Mouse (Mus musculus): ENCODE data around the gene Rps28. TPM values are rescaled to one million over a fixed set of nuclear protein-coding genes. Genes with fewer than 3 reads are reported as not detected.
"Not testable (repeated sequence)": the region's sequence is repeated elsewhere in the genome, so short reads cannot be mapped to it uniquely, and the experiment has no call there.

The Rps28 gene
- polyA plus RNA-seq, 1 experiment from 2014 or later, result 625 TPM

- H3K4me1 ChIP-seq (replicated peaks), result peaks cover 61% of the 10 kb centered on the region
- no peak overlapping the region for H3K27ac ChIP-seq (replicated peaks)
- H3K4me2 ChIP-seq, result peak overlapping the region; percentile 71
- WGBS, result 87% methylated on average over 8 of the region's 8 CpGs
- ATAC-seq (ENCODE audit: low read depth), result no peak
- H3K9ac ChIP-seq, result peak overlapping the region; percentile 88
- peak overlapping the region; percentile 81 for H3K4me3 ChIP-seq
- no peaks in the 10 kb centered on the region for H3K9me3 ChIP-seq
- H3K36me3 ChIP-seq, result peaks cover 47% of the 10 kb centered on the region
- H3K27me3 ChIP-seq, result no peaks in the 10 kb centered on the region
These were observed 1.1 kb upstream of the Rps28 start for GRCm38 (mm10) chr17:33825462-33825861.

- WGBS, result 7% methylated on average over 6 of the region's 6 CpGs
- not testable (repeated sequence) for ATAC-seq (ENCODE audit: low read depth)
- H3K36me3 ChIP-seq, result peaks cover 47% of the 10 kb centered on the region
These were observed 602 bp upstream of the Rps28 start for GRCm38 (mm10) chr17:33824997-33825330.

DNA sequence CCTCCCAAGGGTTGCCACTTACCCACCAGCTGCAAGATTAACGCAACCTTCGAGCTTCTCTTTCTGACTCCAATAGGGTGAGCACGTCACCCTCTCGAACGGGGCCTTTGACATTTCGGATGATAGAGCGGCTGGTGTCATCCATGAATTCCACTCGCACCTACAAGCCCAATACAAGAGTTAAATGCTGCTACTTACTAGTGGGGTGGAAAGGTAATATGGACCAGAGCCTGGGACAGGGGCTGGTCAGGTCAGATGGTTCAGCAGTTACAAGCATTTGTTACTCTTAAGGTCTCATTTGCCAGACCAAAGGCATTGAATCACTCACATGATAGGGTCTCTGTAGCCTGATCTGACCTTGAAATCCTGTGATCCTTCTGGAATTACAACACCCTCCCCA is 1.2 kb downstream of the Rps28 start:
- Histone ChIP-seq H3K36me3 (peaks cover 45% of the 10 kb centered on the region), H3K9ac (peak overlapping the region; percentile 88), H3K4me1 (replicated peaks) (peaks cover 66% of the 10 kb centered on the region), H3K4me3 (peak overlapping the region; percentile 81), H3K4me2 (peak overlapping the region; percentile 98)
- not testable (repeated sequence) for H3K27me3 ChIP-seq; ATAC-seq (ENCODE audit: low read depth); H3K9me3 ChIP-seq; H3K27ac ChIP-seq (replicated peaks)
- 77% methylated on average over 8 of the region's 8 CpGs for WGBS

More at GRCm38 (mm10) chr17:33824997-33825330, 602 bp upstream of the Rps28 start:
- Histone ChIP-seq H3K4me2 (peak overlapping the region; percentile 71), H3K4me1 (replicated peaks) (peaks cover 64% of the 10 kb centered on the region), H3K27ac (replicated peaks) (peak overlapping the region; percentile 87; the same call in 1 of the 2 replicates), H3K9ac (peak overlapping the region; percentile 88), H3K4me3 (peak overlapping the region; percentile 81)
- H3K9me3 ChIP-seq, H3K27me3 ChIP-seq: not testable (repeated sequence)

DNA sequence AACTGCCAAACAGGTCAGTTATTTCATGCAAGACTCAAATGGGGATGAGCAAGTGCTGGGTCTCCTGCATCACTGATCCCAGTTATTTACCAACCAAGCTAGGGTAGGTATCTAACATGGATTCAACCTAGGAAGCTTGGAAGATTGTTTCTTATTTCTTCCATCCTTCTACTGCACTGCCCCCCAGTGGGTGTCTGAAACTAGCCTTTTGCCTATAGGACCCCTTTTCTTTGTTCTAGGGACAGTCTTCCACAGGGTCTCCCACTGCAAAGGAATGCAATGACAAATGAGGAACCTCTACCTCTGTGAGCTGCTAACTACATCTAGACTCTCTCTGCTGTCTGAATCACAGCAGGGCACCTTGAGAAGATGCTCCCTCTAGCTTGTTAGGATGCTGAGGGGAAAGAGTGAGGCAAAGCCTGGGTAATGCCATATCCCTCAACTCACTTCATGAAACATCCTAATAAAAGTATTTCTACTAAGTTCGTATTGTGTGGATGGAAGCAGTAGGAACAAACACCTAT is 1.9 kb downstream of the Rps28 start:
- ATAC-seq (ENCODE audit: low read depth), result no peak
- Histone ChIP-seq H3K27me3 (no peaks in the 10 kb centered on the region), H3K9ac (peak overlapping the region; percentile 88; the same call in 1 of the 2 replicates), H3K27ac (replicated peaks) (no peak overlapping the region), H3K9me3 (no peaks in the 10 kb centered on the region), H3K4me1 (replicated peaks) (peaks cover 67% of the 10 kb centered on the region), H3K4me2 (peak overlapping the region; percentile 98), H3K4me3 (peak overlapping the region; percentile 8; the same call in 1 of the 2 replicates), H3K36me3 (peaks cover 44% of the 10 kb centered on the region)
- WGBS, result 87% methylated on average over 1 of the region's 1 CpGs

GRCm38 (mm10) chr17:33817969-33818643 is 6.3 kb downstream of the Rps28 start:
- Histone ChIP-seq H3K27me3 (no peaks in the 10 kb centered on the region; the same call in 1 of the 2 replicates), H3K9ac (peak overlapping the region; percentile 85), H3K9me3 (no peaks in the 10 kb centered on the region), H3K4me2 (peak overlapping the region; percentile 95), H3K36me3 (peaks cover 44% of the 10 kb centered on the region), H3K27ac (replicated peaks) (peak overlapping the region; percentile 89), H3K4me3 (peak overlapping the region; percentile 55), H3K4me1 (replicated peaks) (peaks cover 43% of the 10 kb centered on the region)
- 16% methylated on average over 33 of the region's 33 CpGs for WGBS
- peak; percentile 76 for ATAC-seq (ENCODE audit: low read depth)

DNA sequence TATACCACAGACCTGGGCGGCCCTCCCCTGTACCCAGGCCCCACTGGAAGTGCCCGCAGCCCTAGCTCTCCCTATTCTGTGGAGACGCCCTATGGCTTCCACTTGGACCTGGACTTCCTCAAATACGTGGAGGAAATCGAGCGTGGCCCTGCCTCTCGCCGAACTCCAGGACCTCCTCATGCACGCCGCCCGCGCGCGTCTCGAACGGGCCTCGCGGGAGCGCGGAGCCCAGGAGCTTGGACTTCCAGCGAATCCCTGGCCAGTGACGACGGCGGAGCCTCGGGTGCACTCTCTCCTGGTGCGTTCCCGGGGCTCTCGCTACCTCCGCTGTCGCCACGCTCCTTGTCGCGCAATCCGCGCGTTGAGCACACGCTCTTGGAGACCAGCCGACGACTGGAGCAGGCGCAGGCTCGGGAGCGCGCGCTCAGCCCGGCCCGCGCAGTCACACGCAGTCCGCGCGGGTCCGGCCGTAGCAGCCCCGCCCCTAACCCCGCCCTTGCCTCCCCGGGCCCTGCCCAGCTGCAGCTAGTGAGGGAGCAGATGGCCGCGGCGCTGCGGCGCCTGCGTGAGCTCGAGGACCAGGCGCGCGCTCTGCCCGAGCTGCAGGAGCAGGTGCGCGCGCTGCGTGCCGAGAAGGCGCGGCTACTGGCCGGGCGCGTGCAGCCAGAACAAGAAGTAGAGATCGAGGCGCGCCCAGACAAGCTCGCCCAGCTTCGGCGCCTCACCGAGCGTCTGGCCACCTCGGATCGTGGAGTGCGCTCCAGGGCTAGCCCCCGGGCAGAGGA is 7.0 kb downstream of the Rps28 start:
- Histone ChIP-seq H3K4me3 (peak overlapping the region; percentile 55), H3K36me3 (peaks cover 39% of the 10 kb centered on the region), H3K27me3 (no peaks in the 10 kb centered on the region; the same call in 1 of the 2 replicates), H3K9me3 (no peaks in the 10 kb centered on the region), H3K9ac (peak overlapping the region; percentile 85), H3K4me1 (replicated peaks) (peaks cover 36% of the 10 kb centered on the region), H3K4me2 (peak overlapping the region; percentile 95), H3K27ac (replicated peaks) (peak overlapping the region; percentile 89)
- under 1% methylated on average over 89 of the region's 89 CpGs for WGBS
- ATAC-seq (ENCODE audit: low read depth), result peak; percentile 97

DNA sequence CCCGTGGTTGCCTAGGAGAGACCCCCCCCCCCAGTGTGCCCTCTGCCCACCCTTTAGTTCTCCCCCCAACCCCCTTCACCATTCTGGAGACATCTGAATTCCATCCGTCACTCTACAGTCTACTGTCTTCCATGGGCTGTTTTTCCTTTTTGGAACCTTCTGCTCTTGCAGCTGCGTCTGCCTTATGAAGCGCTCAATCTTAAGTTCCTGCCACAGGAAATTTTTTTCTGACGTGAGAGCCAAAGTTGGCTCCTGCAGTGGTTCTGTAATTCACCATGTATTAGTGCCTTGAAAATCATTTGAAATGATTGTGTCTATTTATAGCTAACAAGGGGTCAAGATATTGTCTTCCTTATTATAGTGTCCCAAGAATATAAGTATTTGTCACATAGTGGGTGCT is 7.8 kb downstream of the Rps28 start:
- no peaks in the 10 kb centered on the region; the same call in 1 of the 2 replicates for H3K27me3 ChIP-seq
- 72% methylated on average over 5 of the region's 5 CpGs for WGBS
- ATAC-seq (ENCODE audit: low read depth), result no peak

GRCm38 (mm10) chr17:33815399-33815798 is 9.0 kb downstream of the Rps28 start:
- Histone ChIP-seq H3K4me1 (replicated peaks) (peaks cover 31% of the 10 kb centered on the region), H3K4me2 (no peak overlapping the region), H3K4me3 (no peak overlapping the region), H3K27ac (replicated peaks) (no peak overlapping the region), H3K9ac (no peak overlapping the region), H3K27me3 (peaks cover 12% of the 10 kb centered on the region), H3K36me3 (peaks cover 19% of the 10 kb centered on the region), H3K9me3 (no peaks in the 10 kb centered on the region)
- no peak for ATAC-seq (ENCODE audit: low read depth)
- WGBS, result 94% methylated on average over 6 of the region's 6 CpGs

More for the DNA sequence above, 7.8 kb downstream of the Rps28 start:
- Histone ChIP-seq H3K4me2 (peak overlapping the region; percentile 95), H3K4me3 (peak overlapping the region; percentile 55), H3K27ac (replicated peaks) (no peak overlapping the region), H3K9ac (peak overlapping the region; percentile 85), H3K36me3 (peaks cover 31% of the 10 kb centered on the region), H3K4me1 (replicated peaks) (peaks cover 28% of the 10 kb centered on the region), H3K9me3 (no peaks in the 10 kb centered on the region)

- peaks cover 15% of the 10 kb centered on the region for H3K27me3 ChIP-seq
- WGBS, result 70% methylated on average over 4 of the region's 4 CpGs
- H3K4me3 ChIP-seq, result no peak overlapping the region
- peaks cover 20% of the 10 kb centered on the region for H3K4me1 ChIP-seq (replicated peaks)
- no peak overlapping the region for H3K9ac ChIP-seq
- no peak overlapping the region for H3K27ac ChIP-seq (replicated peaks)
- H3K36me3 ChIP-seq, result no peaks in the 10 kb centered on the region
- H3K9me3 ChIP-seq, result no peaks in the 10 kb centered on the region
- peak overlapping the region; percentile 68; the same call in 1 of the 2 replicates for H3K4me2 ChIP-seq
- ATAC-seq (ENCODE audit: low read depth), result no peak
These were observed 11.4 kb downstream of the Rps28 start for GRCm38 (mm10) chr17:33812990-33813389.

DNA sequence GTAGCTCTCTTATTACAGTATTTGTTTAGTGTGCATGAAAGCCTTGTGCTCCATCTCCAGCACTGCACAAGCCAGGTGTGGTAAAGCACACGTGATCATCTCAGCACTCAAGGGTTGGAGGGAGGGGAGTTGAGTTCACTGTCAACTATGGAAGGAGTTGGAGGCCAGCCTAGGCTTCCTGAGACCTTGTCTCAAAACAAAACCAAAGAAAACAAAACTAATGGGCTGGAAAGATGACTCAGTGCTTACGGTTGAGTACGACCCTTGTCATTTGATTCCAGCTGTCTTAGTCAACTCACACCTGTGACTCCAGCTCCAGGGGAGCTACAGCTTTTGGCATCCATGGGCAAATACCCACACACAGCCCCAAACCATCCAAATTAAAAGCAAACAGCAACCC is 11.9 kb downstream of the Rps28 start:
- no peak for ATAC-seq (ENCODE audit: low read depth)
- 64% methylated on average over 3 of the region's 3 CpGs for WGBS
- Histone ChIP-seq H3K27ac (replicated peaks) (no peak overlapping the region), H3K4me1 (replicated peaks) (peaks cover 16% of the 10 kb centered on the region), H3K9me3 (no peaks in the 10 kb centered on the region), H3K4me2 (peak overlapping the region; percentile 68; the same call in 1 of the 2 replicates), H3K27me3 (peaks cover 15% of the 10 kb centered on the region), H3K4me3 (no peak overlapping the region), H3K36me3 (no peaks in the 10 kb centered on the region), H3K9ac (peak overlapping the region; percentile 12; the same call in 1 of the 2 replicates)

DNA sequence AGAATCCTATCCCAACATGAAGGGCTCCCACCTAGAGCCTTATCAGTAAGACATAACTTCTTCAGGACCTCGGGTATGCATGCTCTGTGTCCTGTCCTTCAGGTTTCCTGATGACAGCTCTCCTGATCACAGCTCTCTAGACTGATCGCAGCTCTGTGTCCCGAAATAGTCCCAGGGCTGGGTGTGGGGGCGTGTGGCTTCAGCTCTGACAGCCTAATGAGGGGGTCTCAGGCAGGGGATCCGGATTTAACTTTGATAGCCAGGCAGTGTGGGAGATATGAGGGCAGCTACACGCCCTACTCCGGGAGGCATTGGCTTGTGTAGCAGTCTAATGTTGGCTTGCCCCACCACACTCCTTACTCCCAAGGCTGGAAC is 13.2 kb downstream of the Rps28 start:
- H3K9ac ChIP-seq, result peak overlapping the region; percentile 70; the same call in 1 of the 2 replicates
- no peak for ATAC-seq (ENCODE audit: low read depth)
- H3K4me3 ChIP-seq, result peak overlapping the region; percentile 48
- H3K27me3 ChIP-seq, result peaks cover 15% of the 10 kb centered on the region
- H3K9me3 ChIP-seq, result no peaks in the 10 kb centered on the region
- WGBS, result 31% methylated on average over 7 of the region's 7 CpGs
- peaks cover 9% of the 10 kb centered on the region for H3K4me1 ChIP-seq (replicated peaks)
- H3K4me2 ChIP-seq, result peak overlapping the region; percentile 68
- no peaks in the 10 kb centered on the region for H3K36me3 ChIP-seq
- H3K27ac ChIP-seq (replicated peaks), result no peak overlapping the region
